Mouse (Mus musculus) lung, embryonic 15.5 days (tissue): ENCODE data around the gene Rabep1. TPM values are rescaled to one million over a fixed set of nuclear protein-coding genes. Genes with fewer than 3 reads are reported as not detected.

Experiments
- ATAC-seq: fragments of 200-750 bp; cut with Nextera tagmentation; 2 replicates; pipeline ENCODE4 v1.8.0; 2017; ENCODE audit warnings: moderate number of reproducible peaks, borderline replicate concordance; ENCODE audit not compliant: low FRiP score, low TSS enrichment; ENCODE audit errors: extremely low read depth
- H3K27ac ChIP-seq: fragments of 300-500 bp; sonication (generic); 2 replicates; pipeline ENCODE4 v1.5.1; 2015; ENCODE audit warnings: moderate library complexity, mild to moderate bottlenecking, inconsistent platforms
- H3K27me3 ChIP-seq: fragments of 300-500 bp; sonication (generic); 2 replicates; pipeline ENCODE4 v1.6.1; 2015; ENCODE audit warnings: inconsistent platforms
- H3K36me3 ChIP-seq: fragments of 300-500 bp; sonication (generic); 2 replicates; pipeline ENCODE4 v1.6.1; 2015; ENCODE audit warnings: inconsistent platforms
- H3K4me1 ChIP-seq: fragments of 300-500 bp; sonication (generic); 2 replicates; pipeline ENCODE4 v1.6.1; 2015; ENCODE audit warnings: inconsistent platforms
- H3K4me2 ChIP-seq: fragments of 300-500 bp; sonication (generic); 2 replicates; pipeline ENCODE4 v1.6.1; 2015; ENCODE audit warnings: inconsistent platforms, mild to moderate bottlenecking, moderate library complexity
- H3K4me3 ChIP-seq: fragments of 300-500 bp; sonication (generic); 2 replicates; pipeline ENCODE4 v1.5.1; 2015; ENCODE audit warnings: mild to moderate bottlenecking, inconsistent platforms
- H3K9ac ChIP-seq: fragments of 300-500 bp; sonication (generic); 2 replicates; pipeline ENCODE4 v1.6.1; 2015; ENCODE audit warnings: inconsistent platforms
- H3K9me3 ChIP-seq: fragments of 300-500 bp; sonication (generic); 2 replicates; pipeline ENCODE4 v1.6.1; 2016; ENCODE audit warnings: inconsistent platforms
- WGBS: fragments of 180-500 bp; shearing (Covaris S2); methylation state at CpG from one replicate; pipeline ENCODE4 v1.1.7; 2015; 5-methylcytosine and 5-hydroxymethylcytosine counted together
- polyA plus RNA-seq: library from polyadenylated mRNA; unstranded; fragments of >200 nt; fragmentation: Nextera tagmentation; extraction: Ambion mirVana; gene quantifications from 2 replicates; pipeline ENCODE4 v1.2.1, GENCODE M21; 2015

The Rabep1 gene
- polyA plus RNA-seq, 1 experiment from 2014 or later, result 29.9 TPM

GRCm38 (mm10) chr11:70982030-70982429, 137.5 kb downstream of the Rabep1 start:
- no peaks in the 10 kb centered on the region for H3K27me3 ChIP-seq
- peaks cover 63% of the 10 kb centered on the region for H3K36me3 ChIP-seq
- H3K9me3 ChIP-seq, result no peaks in the 10 kb centered on the region
- peak overlapping the region; percentile 79 for H3K9ac ChIP-seq
- H3K27ac ChIP-seq, result no peak overlapping the region
- peak overlapping the region; percentile 77 for H3K4me3 ChIP-seq
- peak overlapping the region; percentile 64 for H3K4me2 ChIP-seq
- H3K4me1 ChIP-seq, result peaks cover 12% of the 10 kb centered on the region
- no peak for ATAC-seq
- 5% methylated on average over 12 of the region's 12 CpGs for WGBS

GRCm38 (mm10) chr11:70982557-70983228, 138.1 kb downstream of the Rabep1 start, which contains the start of gene C1qbp:
C1qbp (minus strand) TSS chr11:70983026.
- peaks cover 63% of the 10 kb centered on the region for H3K36me3 ChIP-seq

More at GRCm38 (mm10) chr11:70982557-70983228, 138.1 kb downstream of the Rabep1 start, which contains the start of gene C1qbp:
- Histone ChIP-seq H3K27me3 (no peaks in the 10 kb centered on the region), H3K27ac (peak within 1 kb of the TSS; percentile 66), H3K9me3 (no peaks in the 10 kb centered on the region), H3K9ac (peak within 1 kb of the TSS; percentile 79), H3K4me2 (peak within 1 kb of the TSS; percentile 64), H3K4me1 (peaks cover 12% of the 10 kb centered on the region), H3K4me3 (peak within 1 kb of the TSS; percentile 77)
- ATAC-seq, result peak; percentile 96
- under 1% methylated on average over 50 of the region's 64 CpGs for WGBS

Other genes starting within 250 kb of the Rabep1 start
- not detected in 2 replicates for gene 4930544D05Rik, start 228.9 kb upstream of the Rabep1 start, polyA plus RNA-seq
- gene Chrne, start 225.6 kb upstream of the Rabep1 start, polyA plus RNA-seq, result 0.26 TPM in 1 of 2 replicates, not detected in the other
- 0.37 and 0.38 TPM in 2 replicates for gene Gp1ba, start 205.7 kb upstream of the Rabep1 start, polyA plus RNA-seq
- gene Rnf167, start 197.5 kb upstream of the Rabep1 start, polyA plus RNA-seq, result 101 and 119 TPM in 2 replicates
- gene Slc25a11, start 197.3 kb upstream of the Rabep1 start, polyA plus RNA-seq, result 150 and 162 TPM in 2 replicates
- gene Pfn1, start 190.1 kb upstream of the Rabep1 start, polyA plus RNA-seq, result 1,970 and 2,089 TPM in 2 replicates
- 27.9 and 33.3 TPM in 2 replicates for gene Eno3, start 187.6 kb upstream of the Rabep1 start, polyA plus RNA-seq
- 170 TPM in 2 replicates for gene Spag7, start 175.4 kb upstream of the Rabep1 start, polyA plus RNA-seq
- 11.8 and 12.8 TPM in 2 replicates for gene Camta2, start 156.7 kb upstream of the Rabep1 start, polyA plus RNA-seq
- gene Inca1, start 144.6 kb upstream of the Rabep1 start, polyA plus RNA-seq, result 1.0 and 1.5 TPM in 2 replicates
- 4.7 and 4.8 TPM in 2 replicates for gene Kif1c, start 144.2 kb upstream of the Rabep1 start, polyA plus RNA-seq
- gene Zfp3, start 80.6 kb upstream of the Rabep1 start, polyA plus RNA-seq, result 4.6 and 5.4 TPM in 2 replicates
- gene Scimp, start 32.2 kb upstream of the Rabep1 start, polyA plus RNA-seq, result 0.35 and 0.46 TPM in 2 replicates
- gene Nup88, start 125.2 kb downstream of the Rabep1 start, polyA plus RNA-seq, result 123 and 127 TPM in 2 replicates
- 75.4 and 81.4 TPM in 2 replicates for gene Rpain, start 125.4 kb downstream of the Rabep1 start, polyA plus RNA-seq
- gene C1qbp, start 138.2 kb downstream of the Rabep1 start, polyA plus RNA-seq, result 220 and 229 TPM in 2 replicates
- gene Dhx33, start 159.7 kb downstream of the Rabep1 start, polyA plus RNA-seq, result 18.4 and 18.6 TPM in 2 replicates
- 49.5 and 51.2 TPM in 2 replicates for gene Mis12, start 174.8 kb downstream of the Rabep1 start, polyA plus RNA-seq
- gene Derl2, start 175.1 kb downstream of the Rabep1 start, polyA plus RNA-seq, result 52.6 and 53.1 TPM in 2 replicates
- 99.5 and 99.8 TPM in 2 replicates for gene 6330403K07Rik, start 188.7 kb downstream of the Rabep1 start, polyA plus RNA-seq